Mouse (Mus musculus) forebrain, postnatal 0 days (tissue): ENCODE data around the gene Ak3. TPM values are rescaled to one million over a fixed set of nuclear protein-coding genes. Genes with fewer than 3 reads are reported as not detected.
A peak's percentile ranks its signal among the peaks of the same experiment; 100 is the strongest.

Experiments used
- ATAC-seq: fragments of 200-750 bp; cut with Nextera tagmentation; 2 replicates; pipeline ENCODE4 v1.8.0; 2017; ENCODE audit warnings: mild to moderate bottlenecking, moderate library complexity
- DNase-seq: peaks from one replicate; pipeline ENCODE4 v3.0.0-alpha.2; 2015
- H3K27ac ChIP-seq: fragments of 300-500 bp; sonication (generic); 2 replicates; pipeline ENCODE4 v1.5.1; 2014; ENCODE audit warnings: low read depth, mild to moderate bottlenecking, antibody characterized with exemption, low read length, moderate library complexity, mixed read lengths
- H3K27me3 ChIP-seq: fragments of 300-500 bp; sonication (generic); 2 replicates; pipeline ENCODE4 v1.6.1; 2014; ENCODE audit warnings: mild to moderate bottlenecking, low read length, mixed read lengths; ENCODE audit not compliant: insufficient read depth
- H3K36me3 ChIP-seq: fragments of 300-500 bp; sonication (generic); 2 replicates; pipeline ENCODE4 v1.6.1; 2014; ENCODE audit warnings: mild to moderate bottlenecking, moderate library complexity; ENCODE audit not compliant: insufficient read depth
- H3K4me1 ChIP-seq: fragments of 300-500 bp; sonication (generic); 2 replicates; pipeline ENCODE4 v1.6.1; 2014; ENCODE audit warnings: antibody characterized with exemption; ENCODE audit not compliant: insufficient read depth
- H3K4me2 ChIP-seq: fragments of 300-500 bp; sonication (generic); 2 replicates; pipeline ENCODE4 v1.6.1; 2014; ENCODE audit warnings: low read depth, mild to moderate bottlenecking, moderate library complexity
- H3K4me3 ChIP-seq: fragments of 300-500 bp; sonication (generic); 2 replicates; pipeline ENCODE4 v1.5.1; 2014; ENCODE audit warnings: low read depth, low read length, mixed read lengths
- H3K9ac ChIP-seq: fragments of 300-500 bp; sonication (generic); 2 replicates; pipeline ENCODE4 v1.6.1; 2014; ENCODE audit warnings: mild to moderate bottlenecking
- H3K9me3 ChIP-seq: fragments of 300-500 bp; sonication (generic); 2 replicates; pipeline ENCODE4 v1.6.1; 2016; ENCODE audit warnings: low read length
- CTCF ChIP-seq: sonication (generic); IDR thresholded peaks from 2 replicates; pipeline ENCODE4 v1.5.1; 2016; ENCODE audit warnings: antibody characterized with exemption, control low read depth, low read depth
- WGBS: fragments of 180-500 bp; shearing (Covaris S2); extraction: QIAGEN DNeasy Blood & Tissue Kit; methylation state at CpG from one replicate; pipeline ENCODE4 v1.1.7; 2014; 5-methylcytosine and 5-hydroxymethylcytosine counted together
- polyA plus RNA-seq: library from polyadenylated mRNA; unstranded; fragments of >200 nt; fragmentation: Nextera tagmentation; extraction: Ambion mirVana; gene quantifications from 2 replicates; pipeline ENCODE4 v1.2.1, GENCODE M21; 2015
- total RNA-seq: library from RNA; depleted of rRNA; stranded (reverse); fragments of >200 nt; gene quantifications from 2 replicates; pipeline ENCODE4 v1.2.3, GENCODE M21; 2014

The Ak3 gene
- total and polyA plus RNA-seq, 2 experiments from 2014 or later = 68.2 to 76.5 TPM

DNA sequence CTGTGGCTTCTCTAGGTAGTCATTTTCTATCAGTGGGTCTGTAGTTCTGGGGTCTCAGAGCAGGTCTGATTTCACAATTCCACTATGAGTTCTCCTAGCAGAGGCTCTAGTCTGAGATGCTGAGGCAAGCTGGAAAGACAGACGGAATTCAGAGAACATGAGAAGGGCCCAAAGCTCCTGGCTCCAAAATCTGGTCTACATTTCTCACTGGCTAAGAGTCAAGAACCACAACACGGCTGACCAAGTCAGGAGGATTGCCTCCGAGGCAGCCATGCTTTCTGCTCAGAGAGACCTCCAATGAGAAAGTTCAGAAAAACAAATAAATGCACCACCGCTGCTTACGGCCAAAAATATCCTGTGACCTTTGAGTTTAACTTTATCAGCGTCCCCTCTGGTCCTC, 6.8 kb upstream of the Ak3 start:
- no peaks in the 10 kb centered on the region for H3K4me1 ChIP-seq
- no peaks in the 10 kb centered on the region for H3K9me3 ChIP-seq
- no peak for TF ChIP-seq CTCF
- no peak overlapping the region for H3K9ac ChIP-seq
- H3K36me3 ChIP-seq = no peaks in the 10 kb centered on the region
- DNase-seq = no peak
- no peak for ATAC-seq
- no peak overlapping the region for H3K27ac ChIP-seq
- WGBS = 89% methylated on average over 6 of the region's 6 CpGs
- H3K4me2 ChIP-seq = no peak overlapping the region
- H3K27me3 ChIP-seq = no peaks in the 10 kb centered on the region
- H3K4me3 ChIP-seq = no peak overlapping the region

DNA sequence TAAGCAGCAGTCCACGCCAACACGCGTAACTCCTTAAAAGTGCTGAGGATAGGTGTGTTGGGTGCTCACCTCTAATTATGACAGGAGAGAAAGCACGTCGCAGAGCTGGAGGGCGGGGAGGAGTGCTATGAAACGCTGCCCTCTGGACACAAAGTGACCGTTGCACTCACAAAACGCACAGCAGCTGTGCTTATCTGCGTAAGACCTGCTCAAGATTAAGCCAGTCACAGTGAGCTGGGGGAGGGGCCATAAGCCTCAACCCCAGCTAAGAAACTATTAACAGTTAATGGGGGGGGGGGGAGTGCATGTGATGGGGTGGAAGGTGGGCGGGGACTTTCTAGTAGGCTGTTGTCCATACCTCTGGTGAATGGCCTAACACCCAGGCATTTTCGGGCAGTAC, 5.0 kb upstream of the Ak3 start:
- Histone ChIP-seq H3K27ac (no peak overlapping the region), H3K36me3 (no peaks in the 10 kb centered on the region), H3K4me3 (no peak overlapping the region), H3K4me1 (no peaks in the 10 kb centered on the region), H3K9ac (no peak overlapping the region), H3K27me3 (no peaks in the 10 kb centered on the region), H3K4me2 (no peak overlapping the region), H3K9me3 (no peaks in the 10 kb centered on the region)
- no peak for TF ChIP-seq CTCF
- 91% methylated on average over 12 of the region's 12 CpGs for WGBS
- no peak for ATAC-seq
- no peak for DNase-seq

DNA sequence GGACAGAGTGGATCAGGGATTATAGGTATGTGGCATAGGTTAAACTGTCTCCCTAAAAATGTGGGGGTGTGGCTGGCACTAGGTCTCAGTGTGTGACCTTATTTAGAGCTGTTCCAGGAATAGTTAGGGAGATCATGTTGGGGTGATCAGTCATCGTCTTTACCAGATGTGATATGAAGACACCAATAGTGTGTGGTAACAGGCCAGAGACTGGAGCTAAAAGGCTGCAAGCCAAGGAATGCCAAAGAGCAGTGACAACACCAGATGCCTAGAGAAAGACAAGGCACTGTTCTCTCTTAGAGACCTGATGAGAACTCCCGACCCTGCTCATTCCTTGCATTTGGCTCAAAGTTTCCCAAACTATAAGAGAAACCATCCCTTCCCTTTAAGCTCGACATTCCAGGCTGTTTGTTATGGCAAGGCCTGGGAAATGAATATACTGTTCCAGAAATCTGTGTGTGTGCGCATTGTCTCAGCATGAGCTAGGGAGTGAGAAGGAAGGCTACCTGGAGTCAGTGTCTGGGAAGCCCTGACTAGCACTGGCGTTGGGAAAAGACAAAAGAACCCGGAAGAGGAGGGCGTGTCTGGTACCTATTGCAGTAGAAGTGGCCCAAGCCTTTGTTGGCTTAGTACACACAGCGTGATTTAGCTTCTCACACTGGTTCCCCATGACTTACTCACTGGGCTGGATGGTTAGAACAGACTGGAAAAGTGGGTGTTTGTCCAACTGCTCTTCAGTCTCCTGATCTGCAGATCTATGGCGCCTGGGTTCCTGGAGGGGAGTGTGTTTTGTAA, 2.6 kb upstream of the Ak3 start:
- ATAC-seq (no peak), DNase-seq (no peak)
- Histone ChIP-seq H3K9ac (no peak overlapping the region), H3K27ac (no peak overlapping the region), H3K4me1 (no peaks in the 10 kb centered on the region), H3K9me3 (no peaks in the 10 kb centered on the region), H3K4me2 (no peak overlapping the region), H3K27me3 (no peaks in the 10 kb centered on the region), H3K36me3 (no peaks in the 10 kb centered on the region), H3K4me3 (no peak overlapping the region)
- WGBS = 75% methylated on average over 9 of the region's 9 CpGs
- no peak for TF ChIP-seq CTCF

DNA sequence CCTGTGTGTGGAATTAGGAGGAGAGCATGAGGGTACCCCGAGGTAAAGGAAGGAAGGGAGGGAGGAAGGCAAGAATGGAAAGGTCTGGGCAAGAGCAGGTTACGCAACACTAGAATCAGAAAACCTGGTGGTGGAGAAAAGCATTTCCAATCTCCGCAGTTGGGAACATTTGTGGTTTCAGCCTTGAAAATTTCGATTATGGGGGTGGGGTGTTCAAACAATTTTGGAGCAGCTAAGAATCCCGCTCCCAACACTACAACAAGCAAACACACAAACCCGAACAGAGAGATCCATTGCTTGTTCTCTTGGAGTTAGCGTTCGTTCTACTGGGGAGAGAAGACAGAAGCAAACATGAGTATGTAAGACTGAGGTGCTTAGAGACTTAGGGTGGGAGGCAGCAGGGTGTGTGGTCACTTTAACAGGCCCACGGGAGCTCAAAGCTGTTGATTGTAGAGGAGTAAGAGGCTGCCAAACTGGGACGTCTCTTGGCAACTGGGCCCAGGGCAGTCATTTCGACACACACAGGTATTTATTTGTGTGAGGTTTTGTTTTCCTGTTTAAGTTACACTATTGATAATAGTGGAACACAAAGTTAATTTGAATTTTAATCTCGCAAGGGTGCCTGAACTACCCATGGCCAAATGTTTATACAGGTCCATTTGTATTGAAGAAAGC, 1.8 kb upstream of the Ak3 start:
- WGBS = 71% methylated on average over 12 of the region's 12 CpGs
- Histone ChIP-seq H3K4me3 (no peak overlapping the region), H3K27me3 (no peaks in the 10 kb centered on the region), H3K36me3 (no peaks in the 10 kb centered on the region), H3K4me1 (peaks cover 3% of the 10 kb centered on the region; the same call in 1 of the 2 replicates), H3K9ac (no peak overlapping the region), H3K27ac (no peak overlapping the region), H3K9me3 (no peaks in the 10 kb centered on the region), H3K4me2 (no peak overlapping the region)
- TF ChIP-seq CTCF = no peak
- no peak for ATAC-seq
- DNase-seq = no peak

DNA sequence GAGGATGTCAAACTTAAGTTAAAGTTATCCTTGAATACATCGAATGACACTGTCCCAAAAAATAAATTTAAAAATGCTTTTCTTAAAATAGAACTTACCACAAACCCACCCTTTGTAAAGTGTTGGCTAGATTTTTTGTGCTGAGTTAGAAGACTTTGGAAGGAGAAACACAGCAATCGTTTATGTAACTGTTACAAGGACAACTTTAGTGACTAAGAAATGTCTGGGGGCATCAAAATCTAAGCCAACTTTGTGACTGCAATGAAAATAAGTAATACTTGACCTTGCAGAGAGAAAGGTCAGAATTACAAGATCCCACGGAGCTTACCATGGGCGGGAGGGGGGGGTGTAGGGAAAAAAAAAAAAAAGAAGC, 814 bp downstream of the Ak3 start:
- Histone ChIP-seq H3K36me3 (no peaks in the 10 kb centered on the region), H3K27me3 (no peaks in the 10 kb centered on the region), H3K9me3 (no peaks in the 10 kb centered on the region), H3K4me2 (peak overlapping the region; percentile 81), H3K4me1 (peaks cover 10% of the 10 kb centered on the region; the same call in 1 of the 2 replicates), H3K27ac (peak overlapping the region; percentile 82), H3K9ac (peak overlapping the region; percentile 94), H3K4me3 (peak overlapping the region; percentile 81)
- 23% methylated on average over 4 of the region's 4 CpGs for WGBS
- TF ChIP-seq CTCF = no peak
- no peak for DNase-seq
- no peak for ATAC-seq

DNA sequence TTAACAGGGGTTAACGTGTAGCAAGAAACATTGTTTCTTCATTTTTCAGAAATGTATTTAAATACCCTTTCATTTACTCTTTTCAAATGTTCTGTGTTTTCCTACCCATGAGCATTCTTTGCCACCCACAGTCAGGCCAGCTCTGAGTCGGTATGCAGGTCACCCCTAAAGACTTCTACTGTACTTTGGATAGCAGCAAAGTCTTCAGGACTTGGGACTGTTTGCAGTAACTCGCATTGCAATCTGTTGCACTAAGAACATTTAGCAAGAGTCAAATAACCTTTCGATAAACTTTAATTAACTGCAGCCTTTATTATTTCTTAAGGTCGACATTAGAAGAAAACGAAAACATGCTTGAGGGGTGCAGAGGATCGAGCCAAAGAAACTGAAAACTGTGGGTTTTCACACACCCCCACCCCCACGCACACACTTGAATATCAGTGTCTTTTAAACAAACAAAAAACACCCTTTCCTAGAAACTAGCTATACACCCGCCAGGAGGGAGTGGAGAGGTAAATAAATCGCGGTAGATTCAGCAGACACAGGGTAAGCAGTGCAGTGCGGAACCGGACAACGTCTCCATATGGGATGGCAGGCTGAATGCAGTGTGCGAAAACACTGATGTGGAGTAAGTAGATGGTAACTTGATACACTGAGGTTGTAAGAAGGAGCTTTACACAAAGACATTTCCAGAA, 1.7 kb downstream of the Ak3 start:
- Histone ChIP-seq H3K4me2 (peak overlapping the region; percentile 81), H3K9me3 (no peaks in the 10 kb centered on the region), H3K27me3 (no peaks in the 10 kb centered on the region), H3K4me1 (peaks cover 10% of the 10 kb centered on the region; the same call in 1 of the 2 replicates), H3K9ac (no peak overlapping the region), H3K36me3 (no peaks in the 10 kb centered on the region), H3K4me3 (peak overlapping the region; percentile 81; the same call in 1 of the 2 replicates), H3K27ac (no peak overlapping the region)
- 32% methylated on average over 15 of the region's 15 CpGs for WGBS
- no peak for ATAC-seq
- no peak for TF ChIP-seq CTCF
- DNase-seq = no peak

DNA sequence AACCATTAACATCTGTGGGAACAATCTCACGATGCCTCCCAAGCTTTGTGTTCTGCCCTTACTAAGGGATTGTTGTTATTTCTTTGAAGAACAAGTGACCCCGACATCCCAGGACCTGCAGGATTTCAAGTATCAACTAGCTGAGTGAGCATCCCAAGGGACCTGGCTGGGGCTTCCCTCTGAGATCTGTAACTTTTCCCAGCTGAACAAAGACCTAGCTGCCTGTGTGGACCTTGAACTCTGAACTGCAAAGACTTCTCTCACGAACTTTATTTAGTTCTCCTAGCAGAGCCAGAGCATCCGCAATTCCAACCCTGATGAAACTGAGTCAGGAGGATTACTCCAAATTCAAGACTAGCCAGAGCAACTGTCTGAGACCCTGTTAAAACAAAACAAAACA, 2.4 kb downstream of the Ak3 start:
- H3K9me3 ChIP-seq = no peaks in the 10 kb centered on the region
- peaks cover 10% of the 10 kb centered on the region; the same call in 1 of the 2 replicates for H3K4me1 ChIP-seq
- ATAC-seq (no peak), DNase-seq (no peak)
- H3K36me3 ChIP-seq = no peaks in the 10 kb centered on the region
- H3K9ac ChIP-seq = no peak overlapping the region
- no peak overlapping the region for H3K4me3 ChIP-seq
- no peak for TF ChIP-seq CTCF
- no peaks in the 10 kb centered on the region for H3K27me3 ChIP-seq
- H3K27ac ChIP-seq = no peak overlapping the region
- H3K4me2 ChIP-seq = no peak overlapping the region
- 49% methylated on average over 4 of the region's 4 CpGs for WGBS
